Mouse (Mus musculus): Measurements from ENCODE around the gene Ythdc1. TPM values are rescaled to one million over a fixed set of nuclear protein-coding genes. Genes with fewer than 3 reads are reported as not detected.

Gene Ythdc1
- polyA plus RNA-seq (2014; fragmentation: Illumina TruSeq; extraction: RNeasy Lipid Tissue Mini Kit (QIAGEN cat#74804); ENCODE audit: low read depth, low replicate concordance) = 42.7 TPM

GRCm38 (mm10) chr5:86803962-86804940, at the start of gene Ythdc1:
Gene Ythdc1 (plus strand): TSS chr5:86804221.

Other genes with a start within 250 kb of the Ythdc1 start
- not detected for gene Tmprss11f, start 171.8 kb upstream of the Ythdc1 start, polyA plus RNA-seq (2014; fragmentation: Illumina TruSeq; extraction: RNeasy Lipid Tissue Mini Kit (QIAGEN cat#74804); ENCODE audit: low read depth, low replicate concordance)
- not detected for gene Tmprss11b, start 127.9 kb upstream of the Ythdc1 start, polyA plus RNA-seq (2014; fragmentation: Illumina TruSeq; extraction: RNeasy Lipid Tissue Mini Kit (QIAGEN cat#74804); ENCODE audit: low read depth, low replicate concordance)
- gene Tmprss11e, start 58.4 kb upstream of the Ythdc1 start, polyA plus RNA-seq (2014; fragmentation: Illumina TruSeq; extraction: RNeasy Lipid Tissue Mini Kit (QIAGEN cat#74804); ENCODE audit: low read depth, low replicate concordance) = not detected
- 0.55 TPM for gene Ugt2b34, start 102.7 kb downstream of the Ythdc1 start, polyA plus RNA-seq (2014; fragmentation: Illumina TruSeq; extraction: RNeasy Lipid Tissue Mini Kit (QIAGEN cat#74804); ENCODE audit: low read depth, low replicate concordance)
- gene Ugt2b1, start 122.3 kb downstream of the Ythdc1 start, polyA plus RNA-seq (2014; fragmentation: Illumina TruSeq; extraction: RNeasy Lipid Tissue Mini Kit (QIAGEN cat#74804); ENCODE audit: low read depth, low replicate concordance) = 0.50 TPM
- not detected for gene Ugt2b35, start 196.6 kb downstream of the Ythdc1 start, polyA plus RNA-seq (2014; fragmentation: Illumina TruSeq; extraction: RNeasy Lipid Tissue Mini Kit (QIAGEN cat#74804); ENCODE audit: low read depth, low replicate concordance)

All from heart, adult 10 weeks (tissue).